Mouse (Mus musculus) C2C12 (cell line): Measurements from ENCODE around the gene Paox. TPM values are rescaled to one million over a fixed set of nuclear protein-coding genes. Genes with fewer than 3 reads are reported as not detected.

Experiments used
- H3K27me3 ChIP-seq: one replicate; pipeline ENCODE4 v1.6.1; 2011; ENCODE audit not compliant: control insufficient read depth, insufficient read depth, insufficient read length
- H3K36me3 ChIP-seq: one replicate; pipeline ENCODE4 v1.6.1; 2011; ENCODE audit not compliant: control insufficient read depth, insufficient read depth
- H3K4me3 ChIP-seq: one replicate; pipeline ENCODE4 v1.5.1; 2011; ENCODE audit warnings: mild to moderate bottlenecking, control low read depth; ENCODE audit not compliant: poor library complexity, insufficient read depth, severe bottlenecking
- H3K79me2 ChIP-seq: one replicate; pipeline ENCODE4 v1.6.1; 2011; ENCODE audit not compliant: control insufficient read depth, insufficient read depth
- H3K79me3 ChIP-seq: one replicate; pipeline ENCODE4 v1.6.1; 2011; ENCODE audit warnings: low read depth, control low read depth
- H3ac ChIP-seq: one replicate; pipeline ENCODE3; 2011; ENCODE audit warnings: low read depth; ENCODE audit not compliant: control insufficient read depth, insufficient read length
- CEBPB ChIP-seq: IDR thresholded peaks from one replicate; pipeline ENCODE4 v1.6.1; 2011; ENCODE audit warnings: low read depth, mild to moderate bottlenecking, control low read depth, moderate library complexity
- CTCF ChIP-seq: IDR thresholded peaks from one replicate; pipeline ENCODE4 v1.5.1; 2011; ENCODE audit not compliant: control insufficient read depth, insufficient read depth, insufficient read length
- FOSL1 ChIP-seq: IDR thresholded peaks from one replicate; pipeline ENCODE4 v1.8.0; 2011; ENCODE audit warnings: mild to moderate bottlenecking, low read length; ENCODE audit not compliant: poor library complexity, insufficient read depth, severe bottlenecking
- MAX ChIP-seq: IDR thresholded peaks from one replicate; pipeline ENCODE4 v1.6.1; 2011; ENCODE audit warnings: mild to moderate bottlenecking, control low read depth
- MYOD1 ChIP-seq: IDR thresholded peaks from one replicate; pipeline ENCODE4 v1.6.1; 2011; ENCODE audit warnings: low read depth; ENCODE audit not compliant: control insufficient read depth, insufficient read length
- MYOG ChIP-seq: IDR thresholded peaks from one replicate; pipeline ENCODE4 v1.6.1; 2011; ENCODE audit not compliant: control insufficient read depth, insufficient read length; ENCODE audit errors: extremely low read depth
- USF1 ChIP-seq: IDR thresholded peaks from one replicate; pipeline ENCODE4 v1.6.1; 2011; ENCODE audit warnings: low read depth, mild to moderate bottlenecking, control low read depth, moderate library complexity
- polyA plus RNA-seq: library from polyadenylated mRNA; unstranded; fragments of >200 nt; fragmentation: generic; extraction: Trizol; gene quantifications from one replicate; pipeline ENCODE4 v1.2.1, GENCODE M21; 2012; ENCODE audit warnings: missing spikeins

Gene Paox
- polyA plus RNA-seq, 1 experiment, result 10.1 TPM

GRCm38 (mm10) chr7:140080503-140081156 lies 35.0 kb upstream of the Paox start:
- TF ChIP-seq CTCF (no peak), MYOG (no peak), MAX (no peak), USF1 (no peak), CEBPB (no peak), FOSL1 (no peak), MYOD1 (no peak)
- no peaks in the 10 kb centered on the region for H3K79me3 ChIP-seq
- no peaks in the 10 kb centered on the region for H3K27me3 ChIP-seq
- no peak overlapping the region for H3ac ChIP-seq
- H3K79me2 ChIP-seq, result no peaks in the 10 kb centered on the region
- no peaks in the 10 kb centered on the region for H3K36me3 ChIP-seq
- no peak overlapping the region for H3K4me3 ChIP-seq

- Histone ChIP-seq H3K79me2 (no peaks in the 10 kb centered on the region), H3K4me3 (no peak overlapping the region), H3K27me3 (no peaks in the 10 kb centered on the region)
Measured at GRCm38 (mm10) chr7:140081408-140082241, 34.0 kb upstream of the Paox start.

GRCm38 (mm10) chr7:140082242-140082678 lies 33.3 kb upstream of the Paox start, which contains the start of gene Caly:
Caly (minus strand) TSS chr7:140082548.
- H3ac ChIP-seq, result no peak within 1 kb of the TSS
- no peaks in the 10 kb centered on the region for H3K79me3 ChIP-seq
- no peaks in the 10 kb centered on the region for H3K79me2 ChIP-seq
- no peak within 1 kb of the TSS for H3K4me3 ChIP-seq
- TF ChIP-seq CTCF (no peak), CEBPB (no peak), MYOG (no peak), FOSL1 (no peak), USF1 (no peak), MYOD1 (no peak), MAX (no peak)
- H3K36me3 ChIP-seq, result no peaks in the 10 kb centered on the region
- no peaks in the 10 kb centered on the region for H3K27me3 ChIP-seq

More at GRCm38 (mm10) chr7:140081408-140082241, 34.0 kb upstream of the Paox start:
- TF ChIP-seq FOSL1 (no peak), CEBPB (no peak), USF1 (no peak), MYOG (no peak), MYOD1 (no peak), MAX (no peak), CTCF (no peak)
- Histone ChIP-seq H3K36me3 (no peaks in the 10 kb centered on the region), H3K79me3 (no peaks in the 10 kb centered on the region), H3ac (no peak overlapping the region)

GRCm38 (mm10) chr7:140090601-140091000 lies 25.0 kb upstream of the Paox start:
- Histone ChIP-seq H3ac (no peak overlapping the region), H3K4me3 (no peak overlapping the region), H3K36me3 (no peaks in the 10 kb centered on the region), H3K79me2 (no peaks in the 10 kb centered on the region), H3K27me3 (no peaks in the 10 kb centered on the region), H3K79me3 (no peaks in the 10 kb centered on the region)
- TF ChIP-seq MAX (no peak), MYOG (no peak), CTCF (no peak), MYOD1 (no peak), FOSL1 (no peak), CEBPB (no peak), USF1 (no peak)

- H3K79me3 ChIP-seq, result no peaks in the 10 kb centered on the region
- H3K36me3 ChIP-seq, result no peaks in the 10 kb centered on the region
- H3ac ChIP-seq, result no peak within 1 kb of the TSS
- H3K4me3 ChIP-seq, result no peak within 1 kb of the TSS
- TF ChIP-seq CTCF (no peak), MYOD1 (no peak), MAX (no peak), FOSL1 (no peak), USF1 (no peak), MYOG (no peak), CEBPB (no peak)
- no peaks in the 10 kb centered on the region for H3K27me3 ChIP-seq
- H3K79me2 ChIP-seq, result no peaks in the 10 kb centered on the region
Measured at GRCm38 (mm10) chr7:140092924-140093528, 22.6 kb upstream of the Paox start, which contains the start of gene Prap1. Prap1 (plus strand) TSS chr7:140093395.
